Mouse (Mus musculus) kidney, adult 10 weeks (tissue): ENCODE measurements around the gene Iqgap3. TPM values are rescaled to one million over a fixed set of nuclear protein-coding genes. Genes with fewer than 3 reads are reported as not detected.

Source experiments
- polyA plus RNA-seq: library from polyadenylated mRNA; stranded (reverse); fragments of 350-450 nt; fragmentation: Illumina TruSeq; extraction: RNeasy Lipid Tissue Mini Kit (QIAGEN cat#74804); gene quantifications from one replicate; pipeline ENCODE4 v1.2.3, GENCODE M21; 2014; ENCODE audit warnings: low read depth, low replicate concordance

Gene Iqgap3
- polyA plus RNA-seq = not detected

DNA sequence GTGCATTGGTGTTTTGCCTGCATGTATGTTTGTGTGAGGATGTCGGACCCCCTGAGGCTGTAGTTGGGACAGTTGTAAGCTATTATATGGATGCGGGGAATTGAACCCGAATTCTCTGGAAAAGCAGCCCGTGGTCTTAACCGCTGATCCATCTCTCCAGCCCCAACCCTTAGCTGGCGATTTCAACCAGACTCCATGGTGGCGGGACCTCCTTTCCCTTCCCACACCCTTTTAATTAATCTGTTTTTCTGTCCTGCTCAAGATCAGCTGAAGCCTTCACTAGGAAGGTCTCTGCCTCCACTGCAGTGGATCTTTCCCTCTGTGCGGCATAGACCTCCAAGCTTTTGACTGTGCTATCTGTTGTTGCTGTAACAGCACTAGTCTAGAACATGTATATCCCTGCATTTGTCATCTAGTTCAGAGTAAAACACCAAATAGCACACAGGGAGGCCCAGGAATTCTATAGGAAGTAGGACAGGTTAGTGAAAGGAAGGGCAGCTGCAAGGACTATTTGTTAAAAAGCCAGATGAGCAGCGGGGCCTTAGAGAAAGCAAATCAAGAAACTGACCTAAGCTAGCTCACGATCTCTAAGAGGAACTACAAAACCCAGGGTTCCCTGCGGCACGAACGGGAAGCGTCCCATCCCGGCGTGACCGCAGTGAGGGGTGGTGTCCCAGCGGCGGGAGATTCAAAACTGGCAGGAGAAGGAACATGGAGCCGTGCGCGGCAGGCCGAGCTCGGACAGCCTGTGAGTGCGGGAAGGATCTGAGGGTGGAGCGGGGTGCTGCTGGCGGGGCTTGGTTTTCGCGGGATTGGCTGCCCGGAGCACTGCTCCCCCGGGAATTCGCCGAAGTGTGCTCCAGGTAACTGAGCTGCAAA, at the start of gene Iqgap3:
Gene Iqgap3, plus strand, starts transcription at position 627 of the 879 bp plus-strand sequence.

DNA sequence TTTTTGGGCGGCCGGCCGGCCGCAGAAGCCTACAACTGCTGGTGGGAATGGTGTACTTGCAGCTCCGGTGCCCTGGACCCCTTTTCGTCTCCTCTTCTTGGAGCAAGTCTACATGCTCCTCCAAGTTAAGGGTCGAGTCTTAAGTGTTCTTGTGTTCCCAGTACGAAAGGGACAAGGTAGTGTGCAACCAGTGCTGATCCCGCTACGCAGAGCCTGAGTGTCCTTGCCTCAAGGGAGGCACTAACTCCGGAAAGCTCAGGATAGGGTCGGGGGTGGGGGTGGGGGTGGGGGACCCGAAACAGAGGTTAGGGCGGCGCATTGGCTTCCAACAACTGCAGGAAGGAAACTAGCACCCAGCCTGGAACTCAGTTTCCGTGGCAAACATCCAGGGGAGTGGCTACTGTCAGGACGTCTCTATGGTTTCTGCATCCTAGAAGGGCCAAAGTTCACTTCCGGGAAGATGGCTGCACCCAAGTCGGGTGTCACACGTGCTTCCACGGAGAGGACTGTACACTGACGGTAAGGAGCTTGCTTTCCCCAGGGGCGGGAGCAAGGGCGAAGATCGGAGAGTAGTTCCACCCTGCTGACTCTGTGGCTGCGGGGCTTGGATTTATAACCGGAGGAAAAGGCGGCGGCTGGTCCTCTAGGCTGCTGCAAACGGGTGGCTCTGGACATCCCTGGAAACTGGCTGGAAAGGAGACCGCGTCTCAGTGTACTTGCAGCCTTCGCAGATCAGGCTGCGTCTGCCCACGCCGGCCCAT, 38.9 kb upstream of the Iqgap3 start, which contains the start of gene Gpatch4:
Gene Gpatch4, plus strand, starts transcription at position 448 of the 761 bp plus-strand sequence.

DNA sequence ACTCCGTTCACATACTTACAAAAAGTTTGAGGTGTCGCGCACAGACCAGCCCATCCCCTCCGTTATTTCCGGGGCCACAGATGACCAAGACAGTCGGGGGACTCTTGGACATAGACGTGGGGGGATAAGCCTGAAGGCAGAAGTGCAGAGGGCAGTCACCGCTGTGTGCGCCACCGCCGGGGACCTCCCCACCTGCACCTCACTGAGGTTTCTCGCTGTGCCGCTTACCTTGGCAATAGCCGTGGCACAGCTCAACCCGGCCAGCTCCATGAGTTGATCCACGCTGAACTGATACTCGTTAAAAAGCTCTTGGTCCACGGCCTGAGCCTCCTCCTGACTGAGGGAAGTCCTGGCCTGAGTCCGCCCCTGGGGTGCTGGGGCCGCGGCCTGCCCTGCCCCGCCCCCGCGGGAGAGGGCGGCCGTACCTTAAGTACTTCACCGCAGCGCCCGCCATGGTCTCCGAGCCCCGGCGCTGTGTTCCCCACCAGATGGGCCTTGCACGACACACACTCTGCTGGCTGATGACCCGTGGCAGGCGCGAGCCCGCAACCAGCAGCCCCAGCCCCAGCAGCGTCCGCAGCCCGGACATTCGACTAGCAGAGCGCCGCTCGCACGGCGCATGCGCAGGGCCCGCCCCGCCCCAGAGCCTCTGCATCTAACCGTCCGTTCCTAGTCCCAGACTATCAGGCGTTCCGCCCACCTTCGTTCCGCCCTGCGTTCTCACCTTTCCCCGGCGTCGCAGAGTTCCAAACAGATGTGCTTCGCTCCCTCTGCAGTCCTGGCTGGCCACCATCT, 23.7 kb upstream of the Iqgap3 start, which contains the start of gene Naxe:
Gene Naxe, minus strand, starts transcription at position 594 of the 795 bp plus-strand sequence.

DNA sequence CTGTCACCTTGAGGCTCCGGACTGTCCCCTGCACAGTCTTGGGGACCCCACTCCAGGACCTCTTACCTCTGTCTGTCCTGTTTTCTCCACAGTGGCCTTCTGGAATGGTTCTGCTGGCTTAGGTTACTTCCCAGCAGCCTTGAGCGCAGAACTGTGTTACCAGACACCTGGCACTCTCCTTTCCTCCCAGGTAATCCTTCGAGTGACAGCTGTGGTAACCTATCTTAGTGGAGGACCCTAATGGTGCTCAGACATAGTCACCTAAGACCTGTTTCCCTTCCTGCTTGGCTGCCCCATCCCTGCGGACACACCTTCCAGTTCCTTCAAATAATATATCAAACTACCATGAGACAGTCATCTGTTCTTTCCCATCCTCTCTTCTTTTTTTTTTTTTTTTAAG, 3.6 kb upstream of the Iqgap3 start, which contains the start of gene Ttc24:
Gene Ttc24, minus strand, starts transcription at position 101 of the 400 bp plus-strand sequence.

DNA sequence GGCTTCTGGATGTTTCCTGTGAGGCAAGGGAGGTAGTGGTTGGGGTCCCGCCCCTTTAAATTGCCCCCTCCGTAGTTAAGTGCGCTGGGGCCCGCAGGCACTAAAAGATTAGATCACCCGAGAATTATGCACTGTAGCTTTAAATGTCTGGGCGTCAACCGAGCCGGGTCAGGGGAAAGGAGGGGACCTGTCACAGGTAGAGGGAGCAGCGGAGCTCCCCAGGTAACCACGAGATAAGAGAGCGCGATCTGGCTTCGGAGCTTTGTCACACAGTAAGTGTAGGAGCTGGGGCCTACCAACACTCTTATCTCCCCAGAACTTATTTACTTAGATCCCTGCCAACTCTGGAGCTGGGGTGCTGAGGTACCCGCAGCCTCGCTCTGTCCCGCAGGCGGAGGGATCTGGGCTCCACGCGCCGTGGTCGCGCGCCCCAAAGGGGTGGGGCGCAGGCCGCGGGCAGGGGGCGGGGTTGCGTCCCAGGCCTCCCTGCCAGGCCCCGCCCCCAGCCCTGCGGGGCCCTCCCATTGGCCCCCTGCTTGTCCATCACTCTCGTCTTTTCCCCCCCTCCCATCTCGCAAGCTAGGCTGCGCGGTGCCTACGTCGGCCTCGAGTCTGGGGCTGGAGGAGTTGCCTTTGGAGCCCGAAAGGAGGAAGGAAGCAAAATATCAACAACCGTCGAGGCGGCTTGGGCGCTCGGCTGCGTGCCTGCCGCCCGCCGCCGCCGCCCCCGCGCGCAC, 60.2 kb downstream of the Iqgap3 start, which contains the start of gene Mef2d:
Gene Mef2d, plus strand, starts transcription at position 586 of the 737 bp plus-strand sequence.

Other genes starting within 250 kb of the Iqgap3 start
- gene Sh2d2a, start 235.2 kb upstream of the Iqgap3 start, polyA plus RNA-seq = not detected
- gene Prcc, start 196.4 kb upstream of the Iqgap3 start, polyA plus RNA-seq = 3.1 TPM
- 129 TPM for gene Hdgf, start 175.7 kb upstream of the Iqgap3 start, polyA plus RNA-seq
- gene Mrpl24, start 162.5 kb upstream of the Iqgap3 start, polyA plus RNA-seq = 80.9 TPM
- gene Isg20l2, start 151.7 kb upstream of the Iqgap3 start, polyA plus RNA-seq = 16.4 TPM
- 4.0 TPM for gene Rrnad1, start 151.3 kb upstream of the Iqgap3 start, polyA plus RNA-seq
- gene Crabp2, start 133.3 kb upstream of the Iqgap3 start, polyA plus RNA-seq = not detected
- 14.6 TPM for gene Nes, start 110.9 kb upstream of the Iqgap3 start, polyA plus RNA-seq
- not detected for gene Bcan, start 81.7 kb upstream of the Iqgap3 start, polyA plus RNA-seq
- not detected for gene Hapln2, start 54.4 kb upstream of the Iqgap3 start, polyA plus RNA-seq
- 5.6 TPM for gene Gpatch4, start 38.9 kb upstream of the Iqgap3 start, polyA plus RNA-seq
- gene Naxe, start 23.5 kb upstream of the Iqgap3 start, polyA plus RNA-seq = 26.2 TPM
- gene Ttc24, start 3.7 kb upstream of the Iqgap3 start, polyA plus RNA-seq = not detected
- gene Mef2d, start 60.4 kb downstream of the Iqgap3 start, polyA plus RNA-seq = 5.2 TPM
- 0.40 TPM for gene Rhbg, start 172.7 kb downstream of the Iqgap3 start, polyA plus RNA-seq
- gene Gm38392, start 205.2 kb downstream of the Iqgap3 start, polyA plus RNA-seq = not detected
- 4.5 TPM for gene Tsacc, start 215.0 kb downstream of the Iqgap3 start, polyA plus RNA-seq
- 106 TPM for gene Cct3, start 215.1 kb downstream of the Iqgap3 start, polyA plus RNA-seq
- 2.8 TPM for gene Glmp, start 243.1 kb downstream of the Iqgap3 start, polyA plus RNA-seq